Mouse (Mus musculus) MEL (cell line): ENCODE measurements at regions not wholly inside any gene's neighbourhood (a gene's known extent, or its start where the extent isn't known, plus 50 kb on each side); places are given as distances from the start of the nearest gene placed in this dataset.

ENCODE experiments used
- DNase-seq: peaks from one replicate; pipeline ENCODE4 v3.0.0; 2011; ENCODE audit warnings: low read depth, low spot score
- H3K27ac ChIP-seq: 2 replicates; pipeline ENCODE4 v1.5.1; 2012; ENCODE audit warnings: low read depth, mild to moderate bottlenecking, control low read depth, low read length, moderate library complexity; ENCODE audit not compliant: control insufficient read depth
- H3K27me3 ChIP-seq, 2 experiments: fragments of 150-350 bp in 1 of 2; sonication (generic) in 1 of 2; 2 replicates each; pipeline ENCODE4 v1.6.1; 2012; ENCODE audit warnings: low read length in 2 of 2, mild to moderate bottlenecking in 2 of 2, improper control_type of control experiment in 1 of 2, moderate library complexity in 1 of 2; ENCODE audit not compliant: insufficient read depth in 2 of 2, control insufficient read depth in 1 of 2
- H3K36me3 ChIP-seq, 2 experiments: 2 replicates each; pipeline ENCODE4 v1.6.1; 2012 to 2014; ENCODE audit warnings: low read length in 2 of 2, improper control_type of control experiment in 1 of 2, inconsistent platforms in 1 of 2, mild to moderate bottlenecking in 1 of 2; ENCODE audit not compliant: insufficient read depth in 2 of 2, control insufficient read depth in 1 of 2
- H3K4me1 ChIP-seq, 2 experiments: fragments of 150-350 bp in 1 of 2; sonication (generic) in 1 of 2; 2 replicates each; pipeline ENCODE4 v1.6.1; 2012; ENCODE audit warnings: low read length in 2 of 2, improper control_type of control experiment in 1 of 2, mild to moderate bottlenecking in 1 of 2; ENCODE audit not compliant: insufficient read depth in 2 of 2, control insufficient read depth in 1 of 2
- H3K4me3 ChIP-seq, 2 experiments: fragments of 150-350 bp in 1 of 2; sonication (generic) in 1 of 2; 2 replicates each; pipeline ENCODE4 v1.5.1; 2012; ENCODE audit warnings: low read depth in 2 of 2, low read length in 2 of 2, mild to moderate bottlenecking in 2 of 2, moderate library complexity in 2 of 2, control low read depth in 1 of 2, improper control_type of control experiment in 1 of 2; ENCODE audit not compliant: control insufficient read depth in 1 of 2, insufficient read depth in 1 of 2
- H3K79me2 ChIP-seq: 2 replicates; pipeline ENCODE4 v1.6.1; 2012; ENCODE audit warnings: mild to moderate bottlenecking, low read length, moderate library complexity; ENCODE audit not compliant: control insufficient read depth, poor library complexity, insufficient read depth
- H3K9ac ChIP-seq: 2 replicates; pipeline ENCODE4 v1.6.1; 2012; ENCODE audit warnings: low read depth, mild to moderate bottlenecking, control low read depth, low read length, moderate library complexity; ENCODE audit not compliant: control insufficient read depth, poor library complexity, severe bottlenecking
- H3K9me3 ChIP-seq: fragments of 150-350 bp; sonication (generic); replicated peaks from 2 replicates; pipeline ENCODE4 v1.6.1; 2012; ENCODE audit warnings: mild to moderate bottlenecking, low read length, improper control_type of control experiment, moderate library complexity; ENCODE audit not compliant: insufficient read depth
- CHD2 ChIP-seq: IDR thresholded peaks from 2 replicates; pipeline ENCODE4 v1.6.1; 2011; ENCODE audit warnings: low read length, improper control_type of control experiment
- ELF1 ChIP-seq: IDR thresholded peaks from 2 replicates; pipeline ENCODE4 v1.6.1; 2014; ENCODE audit warnings: low read depth, mild to moderate bottlenecking, inconsistent platforms, low read length, improper control_type of control experiment, moderate library complexity
- GATA1 ChIP-seq: IDR thresholded peaks from 2 replicates; pipeline ENCODE4 v1.6.1; 2011; ENCODE audit warnings: low read depth, low read length, improper control_type of control experiment
- JUND ChIP-seq: IDR thresholded peaks from 2 replicates; pipeline ENCODE4 v1.6.1; 2011; ENCODE audit warnings: low read depth, mild to moderate bottlenecking, improper control_type of control experiment, low read length
- MAX ChIP-seq: IDR thresholded peaks from 2 replicates; pipeline ENCODE4 v1.6.1; 2011; ENCODE audit warnings: low read length, improper control_type of control experiment
- MAZ ChIP-seq: IDR thresholded peaks from 2 replicates; pipeline ENCODE4 v1.6.1; 2012; ENCODE audit warnings: low read depth, mild to moderate bottlenecking, inconsistent platforms, low read length, improper control_type of control experiment
- MEF2A ChIP-seq: IDR thresholded peaks from 2 replicates; pipeline ENCODE4 v1.6.1; 2014; ENCODE audit warnings: low read depth, mild to moderate bottlenecking, inconsistent platforms, low read length, improper control_type of control experiment; ENCODE audit not compliant: poor library complexity, insufficient replicate concordance, severe bottlenecking; ENCODE audit errors: extremely low read depth
- MXI1 ChIP-seq: IDR thresholded peaks from 2 replicates; pipeline ENCODE4 v1.6.1; 2011; ENCODE audit warnings: mild to moderate bottlenecking, low read depth, low read length, improper control_type of control experiment
- MYB ChIP-seq: IDR thresholded peaks from 2 replicates; pipeline ENCODE4 v1.6.1; 2011; ENCODE audit warnings: mild to moderate bottlenecking, low read depth, low read length, improper control_type of control experiment
- NELFE ChIP-seq: IDR thresholded peaks from 2 replicates; pipeline ENCODE4 v1.6.1; 2011; ENCODE audit warnings: low read depth, low read length, improper control_type of control experiment
- NRF1 ChIP-seq: IDR thresholded peaks from 2 replicates; pipeline ENCODE4 v1.6.1; 2014; ENCODE audit warnings: low read depth, mild to moderate bottlenecking, inconsistent platforms, low read length, improper control_type of control experiment, moderate library complexity; ENCODE audit not compliant: poor library complexity, insufficient read depth, severe bottlenecking
- POLR2A ChIP-seq, 2 experiments: IDR thresholded peaks; 2 replicates each; pipeline ENCODE4 v1.6.1; 2011 to 2012; ENCODE audit warnings: low read length in 2 of 2, mild to moderate bottlenecking in 2 of 2, control low read depth in 1 of 2, improper control_type of control experiment in 1 of 2, low read depth in 1 of 2, moderate library complexity in 1 of 2; ENCODE audit not compliant: control insufficient read depth in 1 of 2, insufficient read depth in 1 of 2, poor library complexity in 1 of 2
- POLR2AphosphoS2 ChIP-seq: IDR thresholded peaks from 2 replicates; pipeline ENCODE4 v1.6.1; 2011; ENCODE audit warnings: low read length, improper control_type of control experiment
- POLR2AphosphoS5 ChIP-seq: IDR thresholded peaks from 2 replicates; pipeline ENCODE4 v1.6.1; 2012; ENCODE audit warnings: low read depth, borderline replicate concordance, mild to moderate bottlenecking, inconsistent platforms, low read length, moderate library complexity, mixed read lengths
- RAD21 ChIP-seq: IDR thresholded peaks from 2 replicates; pipeline ENCODE4 v1.6.1; 2011; ENCODE audit warnings: mild to moderate bottlenecking, low read depth, low read length, improper control_type of control experiment
- SIN3A ChIP-seq: IDR thresholded peaks from 2 replicates; pipeline ENCODE4 v1.6.1; 2012; ENCODE audit warnings: low read length, improper control_type of control experiment, inconsistent platforms
- TAL1 ChIP-seq: IDR thresholded peaks from 2 replicates; pipeline ENCODE4 v1.6.1; 2012; ENCODE audit warnings: mild to moderate bottlenecking, inconsistent platforms, low read length, moderate library complexity, mixed read lengths
- TCF12 ChIP-seq: IDR thresholded peaks from 2 replicates; pipeline ENCODE4 v1.6.1; 2014; ENCODE audit warnings: low read depth, mild to moderate bottlenecking, inconsistent platforms, low read length, improper control_type of control experiment, moderate library complexity
- UBTF ChIP-seq: IDR thresholded peaks from 2 replicates; pipeline ENCODE4 v1.6.1; 2012; ENCODE audit warnings: low read depth, mild to moderate bottlenecking, inconsistent platforms, low read length, improper control_type of control experiment, moderate library complexity, borderline replicate concordance; ENCODE audit not compliant: insufficient read depth
- ZC3H11A ChIP-seq: IDR thresholded peaks from 2 replicates; pipeline ENCODE4 v1.6.1; 2012; ENCODE audit warnings: low read depth, mild to moderate bottlenecking, inconsistent platforms, low read length, improper control_type of control experiment
- ZMIZ1 ChIP-seq: IDR thresholded peaks from 2 replicates; pipeline ENCODE4 v1.6.1; 2012; ENCODE audit warnings: low read depth, mild to moderate bottlenecking, inconsistent platforms, low read length, improper control_type of control experiment, moderate library complexity

- Histone ChIP-seq H3K9ac (no peak overlapping the region), H3K4me3 (no peak overlapping the region), H3K36me3 (no peaks in the 10 kb centered on the region), H3K4me1 (no peaks in the 10 kb centered on the region), H3K79me2 (no peaks in the 10 kb centered on the region), H3K27me3 (no peaks in the 10 kb centered on the region), H3K9me3 (no peaks in the 10 kb centered on the region), H3K27ac (no peak overlapping the region)
- DNase-seq: no peak
- TF ChIP-seq NELFE (no peak), UBTF (no peak), TAL1 (no peak), MAZ (no peak), ZMIZ1 (no peak)
These were observed 610.5 kb upstream of the Got2 start for GRCm38 (mm10) chr8:96498854-96499253.

- Histone ChIP-seq H3K79me2 (no peaks in the 10 kb centered on the region), H3K9me3 (no peaks in the 10 kb centered on the region), H3K36me3 (no peaks in the 10 kb centered on the region), H3K4me3 (no peak overlapping the region), H3K4me1 (no peaks in the 10 kb centered on the region), H3K27ac (no peak overlapping the region), H3K9ac (no peak overlapping the region), H3K27me3 (no peaks in the 10 kb centered on the region)
- no peak for DNase-seq
- TF ChIP-seq MYB (no peak), JUND (no peak)
These were observed 607.1 kb upstream of the Got2 start for GRCm38 (mm10) chr8:96495406-96495805.

DNA sequence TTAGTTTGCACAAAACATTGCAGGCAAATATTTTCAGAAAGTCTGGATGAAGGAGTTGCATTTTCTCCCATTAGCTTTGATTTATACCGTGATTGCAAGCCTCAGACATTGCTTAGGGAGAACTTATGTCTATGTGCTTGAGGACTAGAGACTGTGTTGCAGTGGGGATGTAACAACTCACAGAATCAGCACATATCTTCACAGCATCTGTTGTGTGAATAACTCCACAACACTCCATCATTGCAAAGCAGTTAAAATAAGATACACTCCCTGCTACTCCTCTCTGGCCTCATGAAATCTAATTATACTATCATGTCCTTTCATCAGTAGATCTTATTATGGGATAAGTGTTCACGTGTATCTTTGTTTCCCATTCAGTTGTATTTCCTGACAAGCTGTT, 601.5 kb upstream of the Got2 start:
- Histone ChIP-seq H3K4me3 (no peak overlapping the region), H3K36me3 (no peaks in the 10 kb centered on the region), H3K9me3 (no peaks in the 10 kb centered on the region), H3K4me1 (no peaks in the 10 kb centered on the region), H3K27me3 (no peaks in the 10 kb centered on the region), H3K27ac (no peak overlapping the region), H3K9ac (no peak overlapping the region), H3K79me2 (no peaks in the 10 kb centered on the region)
- DNase-seq: no peak
- TF ChIP-seq MAX (no peak), TCF12 (no peak), NRF1 (no peak), GATA1 (no peak), ELF1 (no peak), CHD2 (no peak), POLR2AphosphoS2 (no peak), MYB (no peak), SIN3A (no peak), TAL1 (no peak), POLR2AphosphoS5 (no peak), RAD21 (no peak), MEF2A (no peak), POLR2A (IDR thresholded peaks at IDR 0.05; ENCODE audit: control insufficient read depth in 1 of 2, insufficient read depth in 1 of 2, low read depth in 1 of 2, low read length in 2 of 2, poor library complexity in 1 of 2) (no peak), MXI1 (no peak), NELFE (no peak), ZC3H11A (no peak)
